Mouse (Mus musculus): ENCODE results near the gene Lipf. TPM values are rescaled to one million over a fixed set of nuclear protein-coding genes. Genes with fewer than 3 reads are reported as not detected.

Lipf gene
- not detected in 2 replicates for polyA plus RNA-seq (2016; fragmentation: Nextera tagmentation; extraction: Ambion mirVana)

DNA sequence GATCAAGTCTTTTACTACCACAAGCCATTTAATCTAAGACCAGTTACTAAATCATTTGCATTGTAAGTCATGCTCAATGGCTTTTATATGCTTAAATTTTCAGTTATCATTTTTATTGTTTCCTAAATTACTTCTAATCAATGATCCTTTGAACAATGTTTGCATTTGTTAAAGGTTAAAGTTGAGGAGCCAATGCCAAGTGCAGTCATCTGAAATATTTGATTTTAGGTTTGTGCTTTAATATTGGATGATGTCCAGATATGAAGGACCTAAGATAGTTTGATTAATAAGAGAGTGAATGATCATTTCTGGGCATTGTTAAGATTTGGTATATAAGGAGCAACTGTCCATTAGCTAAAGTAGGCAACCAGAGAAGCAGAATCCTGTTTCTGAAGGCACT is at the start of gene Lipf:
Lipf (plus strand) TSS at position 301 of the 400 bp plus-strand sequence.
- Histone ChIP-seq H3K27ac (replicated peaks) (no peak within 1 kb of the TSS), H3K36me3 (no peaks in the 10 kb centered on the region), H3K27me3 (ENCODE audit: low read depth, poor library complexity, severe bottlenecking) (no peaks in the 10 kb centered on the region), H3K9me3 (replicated peaks) (no peaks in the 10 kb centered on the region), H3K4me3 (no peak within 1 kb of the TSS), H3K4me1 (no peaks in the 10 kb centered on the region)
- DNase-seq (ENCODE audit: low spot score), result no peak

DNA sequence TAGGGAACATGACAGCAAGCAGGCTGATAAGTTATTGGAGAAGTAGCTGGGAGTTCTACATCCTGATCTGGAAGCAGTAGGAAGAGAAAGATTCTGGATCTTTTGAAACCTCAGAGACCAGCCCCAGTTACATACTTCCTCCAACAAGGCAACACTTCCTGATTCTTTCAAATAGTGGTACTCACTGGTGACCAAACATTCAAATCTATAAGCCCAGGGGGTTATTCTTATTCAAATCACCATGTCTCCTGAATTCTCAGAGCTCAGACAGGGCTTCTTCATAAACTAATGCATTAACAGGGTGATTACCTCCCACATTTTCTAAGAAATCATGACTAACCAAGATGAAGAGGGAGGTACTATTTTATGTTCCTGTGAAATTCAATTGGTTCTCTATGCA is 36.9 kb upstream of the Lipf start:
- H3K4me3 ChIP-seq, result no peak overlapping the region
- no peak for DNase-seq (ENCODE audit: low spot score)
- H3K9me3 ChIP-seq (replicated peaks), result no peaks in the 10 kb centered on the region
- no peaks in the 10 kb centered on the region for H3K4me1 ChIP-seq
- H3K27ac ChIP-seq (replicated peaks), result no peak overlapping the region
- H3K27me3 ChIP-seq (ENCODE audit: low read depth, poor library complexity, severe bottlenecking), result no peaks in the 10 kb centered on the region
- H3K36me3 ChIP-seq, result no peaks in the 10 kb centered on the region

DNA sequence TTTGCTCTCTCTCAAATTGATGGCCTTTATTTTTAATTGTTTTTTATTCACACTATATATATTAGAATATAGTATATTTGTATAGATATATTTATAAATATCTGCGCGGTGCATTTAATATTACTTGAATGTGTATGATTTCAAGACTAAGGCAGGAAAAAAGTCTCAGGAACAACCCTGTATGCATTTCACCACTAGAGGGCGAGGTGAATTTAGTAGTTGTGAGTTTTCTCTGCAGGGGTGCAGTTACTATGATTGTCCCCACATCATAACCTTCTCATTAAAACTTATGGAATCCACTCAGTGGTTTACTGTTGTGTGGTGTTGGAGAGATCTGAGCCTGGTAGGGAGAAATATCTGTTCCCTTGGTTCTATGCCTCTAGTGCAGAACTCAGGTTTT is 18.0 kb downstream of the Lipf start:
- 41% methylated on average over 3 of the region's 3 CpGs for WGBS

DNA sequence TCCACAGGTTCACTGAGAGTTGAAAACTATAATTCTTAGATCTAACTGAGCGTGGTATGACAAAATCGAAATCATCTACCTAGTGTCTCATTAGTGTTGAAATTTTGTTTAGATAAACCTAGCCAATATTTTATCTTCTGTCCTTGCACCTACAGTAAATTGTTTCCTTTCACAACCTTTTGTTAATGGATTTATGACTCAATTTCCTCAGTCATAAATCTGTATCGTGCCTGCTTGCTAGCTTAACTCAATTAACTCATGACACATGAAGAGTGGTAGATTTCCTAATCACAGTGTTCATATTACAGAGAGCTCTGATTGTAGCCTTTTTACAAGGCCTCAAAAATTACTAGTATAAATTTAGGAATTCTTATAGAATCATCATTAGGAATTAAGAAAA is 22.1 kb downstream of the Lipf start:
- no peaks in the 10 kb centered on the region for H3K9me3 ChIP-seq (replicated peaks)
- H3K27ac ChIP-seq (replicated peaks), result no peak overlapping the region
- H3K27me3 ChIP-seq (ENCODE audit: low read depth, poor library complexity, severe bottlenecking), result no peaks in the 10 kb centered on the region
- no peak for DNase-seq (ENCODE audit: low spot score)
- 89% methylated on average over 3 of the region's 3 CpGs for WGBS
- no peaks in the 10 kb centered on the region for H3K4me1 ChIP-seq
- H3K36me3 ChIP-seq, result no peaks in the 10 kb centered on the region
- no peak overlapping the region for H3K4me3 ChIP-seq

More for the DNA sequence above, 18.0 kb downstream of the Lipf start:
- DNase-seq (ENCODE audit: low spot score), result no peak
- H3K27ac ChIP-seq (replicated peaks), result no peak overlapping the region
- no peaks in the 10 kb centered on the region for H3K36me3 ChIP-seq
- H3K9me3 ChIP-seq (replicated peaks), result no peaks in the 10 kb centered on the region
- no peaks in the 10 kb centered on the region for H3K4me1 ChIP-seq
- H3K4me3 ChIP-seq, result no peak overlapping the region
- no peaks in the 10 kb centered on the region for H3K27me3 ChIP-seq (ENCODE audit: low read depth, poor library complexity, severe bottlenecking)

- Histone ChIP-seq H3K9me3 (replicated peaks) (no peaks in the 10 kb centered on the region), H3K4me3 (no peak within 1 kb of the TSS), H3K27ac (replicated peaks) (no peak within 1 kb of the TSS), H3K4me1 (no peaks in the 10 kb centered on the region), H3K27me3 (ENCODE audit: low read depth, poor library complexity, severe bottlenecking) (no peaks in the 10 kb centered on the region), H3K36me3 (no peaks in the 10 kb centered on the region)
- DNase-seq (ENCODE audit: low spot score), result no peak
- 87% methylated on average over 6 of the region's 6 CpGs for WGBS
Observed at GRCm38 (mm10) chr19:34008002-34008401, 47.0 kb downstream of the Lipf start, which contains the start of gene Lipk. Lipk (plus strand) TSS chr19:34008290.

DNA sequence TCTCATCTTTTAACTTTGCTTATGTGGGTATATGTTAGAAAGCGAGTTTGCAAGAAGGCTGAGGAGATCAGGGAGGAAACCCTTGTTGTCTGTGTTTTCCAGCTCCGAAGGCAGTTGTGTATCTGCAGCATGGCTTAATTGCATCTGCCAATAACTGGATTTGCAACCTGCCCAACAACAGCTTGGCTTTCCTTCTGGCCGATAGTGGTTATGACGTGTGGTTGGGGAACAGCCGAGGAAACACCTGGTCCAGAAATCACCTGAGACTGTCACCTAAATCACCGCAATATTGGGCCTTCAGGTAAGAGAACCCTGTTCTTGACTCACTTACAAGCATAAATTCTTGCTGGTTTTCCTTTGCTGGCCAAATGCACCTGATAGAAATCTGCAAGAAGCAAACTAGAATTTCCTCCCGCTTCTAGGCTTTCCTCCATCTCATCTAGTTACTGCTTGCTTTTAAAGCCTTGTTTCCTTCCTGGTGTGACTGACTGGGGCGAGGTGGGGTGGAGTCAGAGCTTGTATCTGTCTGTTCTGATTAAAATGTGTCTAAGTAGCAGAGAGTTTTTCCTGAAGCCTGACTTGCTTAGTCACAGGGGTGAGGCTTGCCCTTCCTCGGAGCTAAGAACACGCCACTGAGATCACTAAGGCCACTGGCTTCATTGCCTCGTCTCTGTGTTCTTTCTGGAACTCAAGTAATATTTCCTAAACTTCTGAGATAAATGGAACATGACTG is 60.6 kb downstream of the Lipf start:
- no peak overlapping the region for H3K27ac ChIP-seq (replicated peaks)
- H3K4me3 ChIP-seq, result no peak overlapping the region
- H3K9me3 ChIP-seq (replicated peaks), result no peaks in the 10 kb centered on the region
- WGBS, result 89% methylated on average over 11 of the region's 11 CpGs
- DNase-seq (ENCODE audit: low spot score), result no peak
- H3K36me3 ChIP-seq, result no peaks in the 10 kb centered on the region
- H3K27me3 ChIP-seq (ENCODE audit: low read depth, poor library complexity, severe bottlenecking), result no peaks in the 10 kb centered on the region
- no peaks in the 10 kb centered on the region for H3K4me1 ChIP-seq

DNA sequence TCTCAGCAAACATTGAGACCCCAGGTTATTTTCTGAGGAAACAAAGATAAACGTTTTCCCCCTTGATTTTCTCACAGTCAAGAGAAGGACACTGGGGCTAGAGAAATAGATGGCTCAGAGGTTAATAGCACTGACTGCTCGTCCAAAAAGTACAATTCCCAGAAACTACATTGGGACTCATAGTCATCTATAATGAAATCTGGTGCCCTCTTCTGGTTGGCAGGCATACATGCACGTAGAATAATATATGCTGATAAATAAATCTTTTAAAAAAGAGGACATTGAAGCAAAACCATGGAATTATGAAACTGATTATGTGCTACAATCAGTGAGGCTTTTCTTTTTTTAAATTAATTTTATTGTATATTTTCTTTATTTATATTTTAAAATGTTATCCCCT is 61.8 kb downstream of the Lipf start:
- H3K4me3 ChIP-seq, result no peak overlapping the region
- DNase-seq (ENCODE audit: low spot score), result no peak
- H3K27ac ChIP-seq (replicated peaks), result no peak overlapping the region
- H3K27me3 ChIP-seq (ENCODE audit: low read depth, poor library complexity, severe bottlenecking), result no peaks in the 10 kb centered on the region
- 55% methylated on average over 3 of the region's 3 CpGs for WGBS
- H3K9me3 ChIP-seq (replicated peaks), result no peaks in the 10 kb centered on the region
- H3K4me1 ChIP-seq, result no peaks in the 10 kb centered on the region
- H3K36me3 ChIP-seq, result no peaks in the 10 kb centered on the region

Other genes starting within 250 kb of the Lipf start
- gene Lipo2, start 209.8 kb upstream of the Lipf start, polyA plus RNA-seq (2016; fragmentation: Nextera tagmentation; extraction: Ambion mirVana), result 0.12 TPM in 2 replicates
- gene Lipo3, start 199.2 kb upstream of the Lipf start, polyA plus RNA-seq (2016; fragmentation: Nextera tagmentation; extraction: Ambion mirVana), result 10.1 and 11.9 TPM in 2 replicates
- gene Lipo1, start 173.7 kb upstream of the Lipf start, polyA plus RNA-seq (2016; fragmentation: Nextera tagmentation; extraction: Ambion mirVana), result not detected in 2 replicates
- not detected in 2 replicates for gene Lipk, start 47.1 kb downstream of the Lipf start, polyA plus RNA-seq (2016; fragmentation: Nextera tagmentation; extraction: Ambion mirVana)
- gene Lipn, start 106.2 kb downstream of the Lipf start, polyA plus RNA-seq (2016; fragmentation: Nextera tagmentation; extraction: Ambion mirVana), result not detected in 2 replicates
- gene Lipm, start 139.7 kb downstream of the Lipf start, polyA plus RNA-seq (2016; fragmentation: Nextera tagmentation; extraction: Ambion mirVana), result not detected in 2 replicates
- 0.11 TPM in 1 of 2 replicates, not detected in the other for gene Ankrd22, start 204.9 kb downstream of the Lipf start, polyA plus RNA-seq (2016; fragmentation: Nextera tagmentation; extraction: Ambion mirVana)
- gene Stambpl1, start 231.0 kb downstream of the Lipf start, polyA plus RNA-seq (2016; fragmentation: Nextera tagmentation; extraction: Ambion mirVana), result 1.9 and 2.2 TPM in 2 replicates

All from midbrain, embryonic 10.5 days (tissue).